Mouse (Mus musculus): ENCODE data around the gene Gm29427. TPM values are rescaled to one million over a fixed set of nuclear protein-coding genes. Genes with fewer than 3 reads are reported as not detected.

Gm29427 gene
- polyA plus RNA-seq, 1 experiment from 2014 or later: not detected

GRCm38 (mm10) chr1:130728070-130728469, 12.5 kb upstream of the Gm29427 start:
- H3K4me1 ChIP-seq: peaks cover 10% of the 10 kb centered on the region
- H3K27me3 ChIP-seq (ENCODE audit: low read depth, poor library complexity, severe bottlenecking): no peaks in the 10 kb centered on the region
- no peak overlapping the region for H3K27ac ChIP-seq (replicated peaks)
- no peaks in the 10 kb centered on the region for H3K9me3 ChIP-seq (replicated peaks)
- DNase-seq (ENCODE audit: low spot score): no peak
- H3K4me3 ChIP-seq: no peak overlapping the region
- peaks cover 6% of the 10 kb centered on the region; the same call in 1 of the 2 replicates for H3K36me3 ChIP-seq
- WGBS: 85% methylated on average over 1 of the region's 1 CpGs

GRCm38 (mm10) chr1:130726396-130726795, 10.8 kb upstream of the Gm29427 start:
- Histone ChIP-seq H3K36me3 (peaks cover 10% of the 10 kb centered on the region), H3K27me3 (ENCODE audit: low read depth, poor library complexity, severe bottlenecking) (no peaks in the 10 kb centered on the region), H3K9me3 (replicated peaks) (no peaks in the 10 kb centered on the region), H3K27ac (replicated peaks) (no peak overlapping the region), H3K4me1 (peaks cover 1% of the 10 kb centered on the region), H3K4me3 (no peak overlapping the region)
- WGBS: 90% methylated on average over 2 of the region's 2 CpGs
- DNase-seq (ENCODE audit: low spot score): no peak

GRCm38 (mm10) chr1:130724206-130724605, 8.6 kb upstream of the Gm29427 start:
- Histone ChIP-seq H3K27ac (replicated peaks) (no peak overlapping the region), H3K9me3 (replicated peaks) (no peaks in the 10 kb centered on the region), H3K4me3 (no peak overlapping the region), H3K4me1 (peaks cover 3% of the 10 kb centered on the region; the same call in 1 of the 2 replicates), H3K36me3 (peaks cover 19% of the 10 kb centered on the region), H3K27me3 (ENCODE audit: low read depth, poor library complexity, severe bottlenecking) (no peaks in the 10 kb centered on the region)
- DNase-seq (ENCODE audit: low spot score): no peak
- 97% methylated on average over 5 of the region's 5 CpGs for WGBS

GRCm38 (mm10) chr1:130717291-130717871, 1.8 kb upstream of the Gm29427 start, which contains the start of gene Yod1:
Gene Yod1, plus strand, starts transcription at chr1:130717327.
- Histone ChIP-seq H3K9me3 (replicated peaks) (no peaks in the 10 kb centered on the region), H3K36me3 (peaks cover 18% of the 10 kb centered on the region), H3K27ac (replicated peaks) (peak within 1 kb of the TSS; percentile 94), H3K27me3 (ENCODE audit: low read depth, poor library complexity, severe bottlenecking) (peaks cover 24% of the 10 kb centered on the region), H3K4me3 (peak within 1 kb of the TSS; percentile 82), H3K4me1 (peaks cover 27% of the 10 kb centered on the region)
- peak; percentile 90 for DNase-seq (ENCODE audit: low spot score)
- WGBS: under 1% methylated on average over 54 of the region's 54 CpGs

DNA sequence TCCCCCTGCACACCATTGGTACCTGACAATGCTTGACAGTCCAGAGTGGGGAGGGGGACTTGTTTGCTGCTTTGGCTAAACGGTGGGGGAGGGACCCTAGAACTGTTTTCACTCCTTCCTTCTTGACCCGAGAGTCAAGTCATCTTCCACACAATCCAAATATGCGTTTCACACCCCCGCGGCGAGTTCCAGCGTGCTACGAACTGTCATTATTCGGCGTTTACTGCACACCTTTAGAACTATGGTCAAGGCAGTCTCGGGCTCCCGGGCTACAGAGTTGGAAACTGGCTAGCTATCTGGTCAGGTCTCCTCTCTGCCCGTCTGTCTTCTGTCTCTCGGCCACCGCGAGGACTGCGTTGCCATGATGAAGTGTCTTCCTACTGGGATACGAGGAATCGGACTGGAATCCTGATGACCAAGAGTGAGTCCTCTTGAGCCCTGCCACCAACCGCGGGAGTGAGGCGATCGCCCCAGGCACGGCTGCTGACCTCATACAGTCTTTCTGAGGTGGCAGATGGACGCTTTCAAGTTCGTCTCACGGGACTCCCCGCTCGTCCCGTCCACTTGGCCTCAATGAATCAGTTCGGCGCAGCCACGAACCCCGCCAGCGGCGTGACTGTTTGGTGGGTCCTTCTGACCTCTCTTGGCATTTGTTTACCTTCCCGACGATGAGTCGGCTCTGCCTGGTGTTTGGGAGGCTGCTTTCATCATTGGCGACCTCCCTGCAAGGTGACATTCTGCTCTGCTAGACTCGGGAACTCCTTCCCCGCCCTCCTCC, 1.1 kb upstream of the Gm29427 start:
- no peaks in the 10 kb centered on the region for H3K9me3 ChIP-seq (replicated peaks)
- H3K27me3 ChIP-seq (ENCODE audit: low read depth, poor library complexity, severe bottlenecking): peaks cover 24% of the 10 kb centered on the region
- H3K27ac ChIP-seq (replicated peaks): peak overlapping the region; percentile 94
- WGBS: under 1% methylated on average over 42 of the region's 42 CpGs
- peaks cover 27% of the 10 kb centered on the region for H3K4me1 ChIP-seq
- H3K4me3 ChIP-seq: peak overlapping the region; percentile 82
- peaks cover 16% of the 10 kb centered on the region for H3K36me3 ChIP-seq
- no peak for DNase-seq (ENCODE audit: low spot score)

- Histone ChIP-seq H3K36me3 (peaks cover 16% of the 10 kb centered on the region), H3K4me1 (peaks cover 27% of the 10 kb centered on the region), H3K4me3 (peak overlapping the region; percentile 82), H3K9me3 (replicated peaks) (no peaks in the 10 kb centered on the region), H3K27me3 (ENCODE audit: low read depth, poor library complexity, severe bottlenecking) (peaks cover 24% of the 10 kb centered on the region), H3K27ac (replicated peaks) (peak overlapping the region; percentile 94)
- WGBS: 3% methylated on average over 3 of the region's 3 CpGs
- DNase-seq (ENCODE audit: low spot score): no peak
Measured at GRCm38 (mm10) chr1:130716218-130716512, 566 bp upstream of the Gm29427 start.

GRCm38 (mm10) chr1:130714046-130714445, 1.6 kb downstream of the Gm29427 start:
- DNase-seq (ENCODE audit: low spot score): no peak
- Histone ChIP-seq H3K27ac (replicated peaks) (no peak overlapping the region), H3K9me3 (replicated peaks) (no peaks in the 10 kb centered on the region), H3K27me3 (ENCODE audit: low read depth, poor library complexity, severe bottlenecking) (peaks cover 24% of the 10 kb centered on the region), H3K4me3 (no peak overlapping the region), H3K36me3 (peaks cover 5% of the 10 kb centered on the region), H3K4me1 (peaks cover 23% of the 10 kb centered on the region)
- 78% methylated on average over 4 of the region's 4 CpGs for WGBS

- 93% methylated on average over 22 of the region's 22 CpGs for WGBS
- H3K4me3 ChIP-seq: no peak overlapping the region
- peaks cover 27% of the 10 kb centered on the region for H3K36me3 ChIP-seq
- no peak overlapping the region for H3K27ac ChIP-seq (replicated peaks)
- peaks cover 23% of the 10 kb centered on the region for H3K27me3 ChIP-seq (ENCODE audit: low read depth, poor library complexity, severe bottlenecking)
- DNase-seq (ENCODE audit: low spot score): no peak
- H3K9me3 ChIP-seq (replicated peaks): no peaks in the 10 kb centered on the region
- peaks cover 6% of the 10 kb centered on the region for H3K4me1 ChIP-seq
Measured at GRCm38 (mm10) chr1:130710283-130711080, 5.1 kb downstream of the Gm29427 start.

DNA sequence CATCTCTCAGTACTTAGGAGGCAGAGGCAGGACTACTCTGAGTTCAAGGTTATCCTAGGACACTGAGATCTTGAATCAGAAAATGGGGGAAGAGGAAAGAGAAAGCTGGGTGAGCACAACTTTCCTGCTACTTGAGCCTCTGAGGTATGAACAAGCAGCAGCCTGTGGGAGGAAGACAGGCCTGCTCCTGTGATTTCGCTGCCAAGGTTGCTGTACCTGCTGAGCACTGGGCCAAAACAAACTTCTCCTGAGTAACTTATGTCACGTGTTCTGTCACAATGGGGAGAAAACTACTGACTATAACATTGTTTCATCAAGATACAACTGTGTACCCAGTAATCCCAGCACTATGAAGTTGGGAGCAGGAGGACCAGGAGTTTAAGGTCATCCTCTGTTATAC, 12.0 kb downstream of the Gm29427 start:
- Histone ChIP-seq H3K27ac (replicated peaks) (no peak overlapping the region), H3K4me1 (no peaks in the 10 kb centered on the region), H3K36me3 (peaks cover 67% of the 10 kb centered on the region), H3K9me3 (replicated peaks) (no peaks in the 10 kb centered on the region), H3K27me3 (ENCODE audit: low read depth, poor library complexity, severe bottlenecking) (no peaks in the 10 kb centered on the region), H3K4me3 (no peak overlapping the region)
- no peak for DNase-seq (ENCODE audit: low spot score)
- 78% methylated on average over 2 of the region's 2 CpGs for WGBS

- Histone ChIP-seq H3K4me1 (no peaks in the 10 kb centered on the region), H3K27me3 (ENCODE audit: low read depth, poor library complexity, severe bottlenecking) (no peaks in the 10 kb centered on the region), H3K27ac (replicated peaks) (no peak overlapping the region), H3K4me3 (no peak overlapping the region), H3K9me3 (replicated peaks) (no peaks in the 10 kb centered on the region), H3K36me3 (peaks cover 71% of the 10 kb centered on the region)
- 92% methylated on average over 11 of the region's 11 CpGs for WGBS
- DNase-seq (ENCODE audit: low spot score): no peak
Measured at GRCm38 (mm10) chr1:130701976-130702375, 13.6 kb downstream of the Gm29427 start.

DNA sequence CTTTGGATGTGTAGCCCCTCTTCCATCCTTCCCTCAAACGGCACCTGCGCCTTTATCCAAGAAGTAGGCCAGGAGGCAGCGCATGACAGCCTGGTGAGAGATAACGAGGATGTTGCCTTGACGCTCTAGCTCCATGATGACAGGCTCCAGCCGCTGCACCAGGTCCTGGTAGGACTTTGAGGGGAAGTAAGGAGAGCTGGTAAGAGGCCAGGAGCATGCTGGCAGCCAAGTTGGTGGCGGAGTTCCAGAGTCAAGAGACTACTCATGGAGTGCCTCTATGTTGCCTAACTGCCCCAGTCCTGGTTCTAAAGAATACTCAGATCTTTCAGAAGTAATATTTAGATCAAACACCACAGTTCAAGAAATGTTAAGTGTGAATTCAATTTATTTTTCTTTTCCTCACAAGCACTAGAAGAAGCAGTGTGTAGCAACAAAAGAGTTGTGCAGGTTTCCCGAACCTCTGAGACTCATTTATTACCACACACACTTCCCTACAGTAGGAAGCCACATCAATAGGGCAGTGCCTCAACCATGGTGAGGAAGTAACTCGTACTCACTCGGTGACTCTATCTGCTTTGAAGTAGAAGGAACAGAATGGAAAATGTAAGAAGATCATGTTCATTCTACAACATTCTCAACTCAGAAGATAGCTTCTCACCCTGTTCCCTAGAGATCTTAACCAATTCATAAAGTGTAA, 15.5 kb downstream of the Gm29427 start:
- 93% methylated on average over 10 of the region's 10 CpGs for WGBS
- H3K36me3 ChIP-seq: peaks cover 54% of the 10 kb centered on the region

GRCm38 (mm10) chr1:130698601-130699000, 17.0 kb downstream of the Gm29427 start:
- H3K27me3 ChIP-seq (ENCODE audit: low read depth, poor library complexity, severe bottlenecking): no peaks in the 10 kb centered on the region
- no peaks in the 10 kb centered on the region for H3K9me3 ChIP-seq (replicated peaks)
- no peaks in the 10 kb centered on the region for H3K4me1 ChIP-seq
- H3K36me3 ChIP-seq: peaks cover 54% of the 10 kb centered on the region
- no peak overlapping the region for H3K27ac ChIP-seq (replicated peaks)
- 93% methylated on average over 5 of the region's 5 CpGs for WGBS
- DNase-seq (ENCODE audit: low spot score): no peak
- H3K4me3 ChIP-seq: no peak overlapping the region

More for the DNA sequence above, 15.5 kb downstream of the Gm29427 start:
- no peak overlapping the region for H3K27ac ChIP-seq (replicated peaks)
- no peak for DNase-seq (ENCODE audit: low spot score)
- no peaks in the 10 kb centered on the region for H3K27me3 ChIP-seq (ENCODE audit: low read depth, poor library complexity, severe bottlenecking)
- H3K4me1 ChIP-seq: no peaks in the 10 kb centered on the region
- H3K4me3 ChIP-seq: no peak overlapping the region
- no peaks in the 10 kb centered on the region for H3K9me3 ChIP-seq (replicated peaks)
